8 mouse cellular contexts compared by ENCODE assay signal in genomic region chr12:3235646-3236161, GRCm38 (mm10).
DNase-seq lines count a peak whose midpoint lies in the region; ATAC-seq and TF ChIP-seq lines count a peak whose summit lies in the region.

No protein-coding gene starts in this region.

- ATAC-seq in hindbrain, postnatal 0 days, result peak; percentile 87
- peak; percentile 71 for ATAC-seq in megakaryocyte, adult 5-6 weeks (ENCODE audit: poor library complexity, severe bottlenecking)

- no peaks in the 10 kb centered on the region for H3K27me3 ChIP-seq in hindbrain, postnatal 0 days (ENCODE audit: insufficient read depth, low read length)

- H3K27ac ChIP-seq in gastrocnemius, adult 2 months, result peak overlapping the region; percentile 95
- peak overlapping the region; percentile 89 for H3K27ac ChIP-seq in hindbrain, postnatal 0 days
- peak overlapping the region; percentile 93 for H3K27ac ChIP-seq in left cerebral cortex, adult 2 months

- DNase-seq in WW6 (ENCODE audit: low read depth, low spot score), result peak; percentile 88
- DNase-seq in cerebellum, postnatal 25 days, result peak; percentile 97 to 98
- peak; percentile 96 for DNase-seq in gastrocnemius, adult 2 months
- DNase-seq in hindbrain, postnatal 0 days (ENCODE audit: low spot score), result peak; percentile 97
- peak; percentile 98 to 99 for DNase-seq in left cerebral cortex, adult 2 months (ENCODE audit: extremely low spot score in 1 of 2, low spot score in 2 of 2)
- DNase-seq in right cerebral cortex, postnatal 14 days, result peak; percentile 99
- DNase-seq in urinary bladder, postnatal 36 days (ENCODE audit: low spot score in 2 of 2), result peak; percentile 89 to 94

- H3K4me3 ChIP-seq in gastrocnemius, adult 2 months, result peak overlapping the region; percentile 82
- H3K4me3 ChIP-seq in hindbrain, postnatal 0 days (ENCODE audit: low read length), result peak overlapping the region; percentile 58
- H3K4me3 ChIP-seq in left cerebral cortex, adult 2 months, result peak overlapping the region; percentile 79

- peak overlapping the region; percentile 59 for H3K4me2 ChIP-seq in hindbrain, postnatal 0 days (ENCODE audit: low read depth, low read length)

- peak; percentile 80 for TF ChIP-seq CTCF in gastrocnemius, adult 2 months (IDR thresholded peaks at IDR 0.05)
- TF ChIP-seq CTCF in hindbrain, postnatal 0 days (IDR thresholded peaks at IDR 0.05; ENCODE audit: low read depth), result peak; percentile 94
- peak; percentile 84 for TF ChIP-seq CTCF in left cerebral cortex, adult 2 months (IDR thresholded peaks at IDR 0.05)

- H3K4me1 ChIP-seq in hindbrain, postnatal 0 days (ENCODE audit: insufficient read depth, low read length), result 0 out of 2 replicates have a peak, but pooled peaks cover 3% of the 10 kb centered on the region

- WGBS in hindbrain, postnatal 0 days, result 12% methylated on average over 38 of the region's 39 CpGs

- peak overlapping the region; percentile 49 for H3K9ac ChIP-seq in hindbrain, postnatal 0 days (replicated peaks; ENCODE audit: low read length)

- intact Hi-C loops in gastrocnemius, adult 2 months (cut with DNase I), result loop anchor here (2.0 to 10.0 kb wide), 3 partner anchors 72 to 999 kb away; partner anchors contain the start of genes Cenpo, Ptrhd1 and Rab10
- intact Hi-C loops in left cerebral cortex, adult 2 months (cut with DNase I), result loop anchor here (1.0 to 2.0 kb wide), 4 partner anchors 75 to 191 kb away; partner anchors contain the start of genes Asxl2 and Kif3c

- peaks cover 15% of the 10 kb centered on the region; the same call in 1 of the 2 replicates for H3K36me3 ChIP-seq in hindbrain, postnatal 0 days (ENCODE audit: insufficient read depth, low read length)

- H3K9me3 ChIP-seq in hindbrain, postnatal 0 days (ENCODE audit: low read length), result no peaks in the 10 kb centered on the region

Comparison
In these comparisons a context has a peak if more than half of its experiments do, and no peak if none do; other contexts are left out.
1. Peak in every context shown above with its lines: DNase-seq, ATAC-seq, H3K4me3 ChIP-seq and H3K27ac ChIP-seq.